Mouse (Mus musculus) C2C12 (cell line): ENCODE measurements at regions not wholly inside any gene's neighbourhood (a gene's known extent, or its start where the extent isn't known, plus 50 kb on each side); places are given as distances from the start of the nearest gene placed in this dataset.

Experiments
- H3K27me3 ChIP-seq: one replicate; pipeline ENCODE4 v1.6.1; 2011; ENCODE audit not compliant: control insufficient read depth, insufficient read depth, insufficient read length
- H3K36me3 ChIP-seq: one replicate; pipeline ENCODE4 v1.6.1; 2011; ENCODE audit not compliant: control insufficient read depth, insufficient read depth
- H3K4me3 ChIP-seq: one replicate; pipeline ENCODE4 v1.5.1; 2011; ENCODE audit warnings: mild to moderate bottlenecking, control low read depth; ENCODE audit not compliant: poor library complexity, insufficient read depth, severe bottlenecking
- H3K79me2 ChIP-seq: one replicate; pipeline ENCODE4 v1.6.1; 2011; ENCODE audit not compliant: control insufficient read depth, insufficient read depth
- H3K79me3 ChIP-seq: one replicate; pipeline ENCODE4 v1.6.1; 2011; ENCODE audit warnings: low read depth, control low read depth
- H3ac ChIP-seq: one replicate; pipeline ENCODE3; 2011; ENCODE audit warnings: low read depth; ENCODE audit not compliant: control insufficient read depth, insufficient read length
- CEBPB ChIP-seq: IDR thresholded peaks from one replicate; pipeline ENCODE4 v1.6.1; 2011; ENCODE audit warnings: low read depth, mild to moderate bottlenecking, control low read depth, moderate library complexity
- CTCF ChIP-seq: IDR thresholded peaks from one replicate; pipeline ENCODE4 v1.5.1; 2011; ENCODE audit not compliant: control insufficient read depth, insufficient read depth, insufficient read length
- FOSL1 ChIP-seq: IDR thresholded peaks from one replicate; pipeline ENCODE4 v1.8.0; 2011; ENCODE audit warnings: mild to moderate bottlenecking, low read length; ENCODE audit not compliant: poor library complexity, insufficient read depth, severe bottlenecking
- MAX ChIP-seq: IDR thresholded peaks from one replicate; pipeline ENCODE4 v1.6.1; 2011; ENCODE audit warnings: mild to moderate bottlenecking, control low read depth
- MYOD1 ChIP-seq: IDR thresholded peaks from one replicate; pipeline ENCODE4 v1.6.1; 2011; ENCODE audit warnings: low read depth; ENCODE audit not compliant: control insufficient read depth, insufficient read length
- MYOG ChIP-seq: IDR thresholded peaks from one replicate; pipeline ENCODE4 v1.6.1; 2011; ENCODE audit not compliant: control insufficient read depth, insufficient read length; ENCODE audit errors: extremely low read depth
- USF1 ChIP-seq: IDR thresholded peaks from one replicate; pipeline ENCODE4 v1.6.1; 2011; ENCODE audit warnings: low read depth, mild to moderate bottlenecking, control low read depth, moderate library complexity

DNA sequence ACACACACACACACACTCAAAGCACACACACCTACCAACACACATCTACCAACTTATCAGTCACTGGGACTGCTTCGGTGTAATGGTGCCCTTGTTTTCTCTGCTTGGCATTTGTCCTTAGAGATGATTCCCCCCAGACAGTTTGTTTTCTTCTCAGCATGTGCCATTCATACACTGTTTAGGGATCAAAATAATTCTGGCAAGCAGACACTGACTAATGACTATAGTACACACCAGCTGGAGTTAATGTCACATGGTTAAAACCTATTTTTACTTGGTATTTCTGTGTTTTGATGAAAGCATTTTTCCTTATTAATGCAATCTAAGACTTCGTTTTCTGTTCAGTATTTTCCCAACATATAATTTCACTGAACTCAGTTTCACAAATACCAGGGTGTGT, 454.1 kb downstream of the Plod2 start:
- Histone ChIP-seq H3K4me3 (no peak overlapping the region), H3K27me3 (no peaks in the 10 kb centered on the region), H3K79me2 (no peaks in the 10 kb centered on the region), H3K79me3 (no peaks in the 10 kb centered on the region), H3ac (no peak overlapping the region), H3K36me3 (no peaks in the 10 kb centered on the region)
- no peak for TF ChIP-seq MYOD1
- no peak for TF ChIP-seq FOSL1
- no peak for TF ChIP-seq USF1
- no peak for TF ChIP-seq CEBPB
- TF ChIP-seq MAX: no peak
- TF ChIP-seq MYOG: no peak
- TF ChIP-seq CTCF: no peak

GRCm38 (mm10) chr9:93005182-93005953, 463.3 kb downstream of the Plod2 start:
- Histone ChIP-seq H3K27me3 (no peaks in the 10 kb centered on the region), H3K36me3 (no peaks in the 10 kb centered on the region), H3K79me2 (no peaks in the 10 kb centered on the region), H3K4me3 (no peak overlapping the region), H3K79me3 (no peaks in the 10 kb centered on the region), H3ac (no peak overlapping the region)
- no peak for TF ChIP-seq MYOG
- TF ChIP-seq USF1: no peak

DNA sequence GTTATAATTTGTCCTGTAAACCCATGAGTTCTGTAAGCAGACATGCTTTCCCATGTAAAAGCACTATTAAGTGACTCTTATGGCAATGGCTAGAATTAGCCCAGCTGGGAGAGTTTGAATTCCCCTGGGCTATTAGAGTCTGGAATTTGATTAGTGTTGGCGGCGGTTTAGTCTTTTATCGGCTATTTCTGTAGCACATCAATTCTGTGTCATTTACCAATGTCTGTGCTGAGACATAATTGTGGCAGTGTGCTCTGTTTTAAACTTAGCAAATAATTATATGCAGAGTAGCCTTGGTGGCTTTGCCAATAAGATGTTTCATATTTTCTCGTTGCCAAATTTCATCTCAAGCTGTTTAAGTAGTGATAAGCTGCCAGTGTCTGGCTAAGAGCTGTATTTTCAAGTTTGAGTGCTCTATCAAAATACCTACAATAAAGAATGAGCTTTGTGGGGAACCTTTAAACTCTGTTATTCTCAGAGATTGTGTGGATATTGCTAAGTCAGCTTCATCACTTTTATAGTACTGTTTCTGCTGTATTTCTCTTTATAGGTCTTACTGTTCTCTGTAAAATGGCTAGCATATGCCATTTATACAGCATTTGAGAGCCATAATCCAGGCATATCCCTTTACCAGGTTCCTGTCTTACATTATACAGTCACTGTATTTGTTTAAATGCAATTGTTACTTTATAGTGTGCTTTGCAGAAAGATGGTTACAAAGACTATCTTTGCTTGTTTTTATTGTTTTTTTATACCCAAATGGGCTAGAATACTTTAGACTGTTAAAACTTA, 466.7 kb downstream of the Plod2 start:
- no peak for TF ChIP-seq CTCF
- TF ChIP-seq FOSL1: no peak
- no peak for TF ChIP-seq MAX
- no peak for TF ChIP-seq USF1
- TF ChIP-seq CEBPB: no peak
- TF ChIP-seq MYOD1: no peak
- TF ChIP-seq MYOG: no peak
- Histone ChIP-seq H3K36me3 (no peaks in the 10 kb centered on the region), H3K79me2 (no peaks in the 10 kb centered on the region), H3K4me3 (no peak overlapping the region), H3K27me3 (no peaks in the 10 kb centered on the region), H3ac (no peak overlapping the region), H3K79me3 (no peaks in the 10 kb centered on the region)

DNA sequence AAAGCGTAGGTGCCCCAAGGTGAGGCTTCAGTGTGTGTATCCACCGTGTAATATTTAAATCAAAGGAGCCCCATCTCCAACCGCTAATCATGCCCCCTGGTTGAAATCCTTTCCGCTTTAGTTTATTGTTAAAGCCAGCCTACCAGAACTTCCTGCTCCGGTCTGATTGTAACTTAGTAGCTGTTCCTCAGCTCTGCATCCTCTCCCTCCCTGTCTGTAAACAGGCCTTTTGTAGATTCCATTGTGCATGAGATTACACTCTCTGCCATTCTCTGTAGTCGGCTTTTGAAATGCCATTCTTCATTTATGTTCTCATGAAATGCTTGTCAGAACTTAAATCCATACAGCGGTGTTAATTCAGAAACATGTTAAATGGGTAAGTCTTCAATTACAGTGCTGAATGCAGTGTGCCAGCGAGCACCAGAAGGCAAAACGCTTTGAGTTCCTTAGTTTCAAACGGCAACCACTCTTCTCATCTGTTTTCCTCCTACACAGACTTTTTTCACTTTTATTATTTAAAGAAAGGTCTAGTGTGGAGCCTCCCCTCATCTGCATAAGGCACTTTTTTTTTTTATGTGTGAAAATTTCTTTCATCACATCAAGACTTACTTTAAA, 502.4 kb downstream of the Plod2 start:
- Histone ChIP-seq H3K36me3 (no peaks in the 10 kb centered on the region), H3K4me3 (no peak overlapping the region), H3ac (no peak overlapping the region), H3K79me2 (no peaks in the 10 kb centered on the region), H3K27me3 (no peaks in the 10 kb centered on the region), H3K79me3 (no peaks in the 10 kb centered on the region)
- TF ChIP-seq MYOG: no peak
- no peak for TF ChIP-seq CTCF
- no peak for TF ChIP-seq FOSL1
- TF ChIP-seq MYOD1: no peak
- TF ChIP-seq CEBPB: no peak
- no peak for TF ChIP-seq USF1
- TF ChIP-seq MAX: no peak

DNA sequence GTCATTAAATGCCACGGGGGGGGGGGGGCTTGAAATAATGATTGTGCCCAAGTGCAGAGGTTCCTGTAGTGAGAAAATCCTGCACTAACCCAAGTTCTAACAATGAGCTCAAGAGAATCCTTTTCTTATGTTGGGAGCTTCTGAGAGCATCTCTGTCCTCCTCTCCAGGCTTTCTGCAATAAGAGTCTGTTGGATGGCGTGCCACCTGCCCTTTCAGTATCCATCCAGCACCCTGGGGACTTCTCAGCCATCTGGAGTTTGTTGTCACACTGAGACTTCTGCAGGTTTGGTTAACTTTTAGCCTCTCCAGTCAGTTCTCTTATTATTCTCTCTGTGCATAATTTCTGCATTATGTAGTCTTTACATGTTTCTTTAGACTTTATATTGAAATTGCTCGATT, 530.1 kb downstream of the Plod2 start:
- no peaks in the 10 kb centered on the region for H3K36me3 ChIP-seq
- no peaks in the 10 kb centered on the region for H3K27me3 ChIP-seq
- no peaks in the 10 kb centered on the region for H3K79me3 ChIP-seq
- no peak overlapping the region for H3ac ChIP-seq
- no peaks in the 10 kb centered on the region for H3K79me2 ChIP-seq
- no peak for TF ChIP-seq FOSL1
- no peak for TF ChIP-seq MYOD1
- TF ChIP-seq CTCF: no peak
- TF ChIP-seq MAX: no peak
- no peak for TF ChIP-seq MYOG
- no peak for TF ChIP-seq USF1
- TF ChIP-seq CEBPB: no peak
- no peak overlapping the region for H3K4me3 ChIP-seq
